Mouse (Mus musculus) small intestine, adult 2 months (tissue): ENCODE data around the gene Tmem50b. TPM values are rescaled to one million over a fixed set of nuclear protein-coding genes. Genes with fewer than 3 reads are reported as not detected.
"Not testable (repeated sequence)": the region's sequence is repeated elsewhere in the genome, so short reads cannot be mapped to it uniquely, and the experiment has no call there.

Experiments
- H3K27ac ChIP-seq: fragments of 200-500 bp; 2 replicates; pipeline ENCODE4 v1.5.1; 2012; ENCODE audit warnings: low read depth, low read length, control low read depth, inconsistent platforms; ENCODE audit not compliant: insufficient read depth
- H3K27me3 ChIP-seq: fragments of 200-500 bp; 2 replicates; pipeline ENCODE4 v1.6.1; 2012; ENCODE audit warnings: mild to moderate bottlenecking, moderate library complexity, low read length, inconsistent platforms; ENCODE audit not compliant: control insufficient read depth, insufficient read depth
- H3K36me3 ChIP-seq: fragments of 200-500 bp; 2 replicates; pipeline ENCODE4 v1.6.1; 2012; ENCODE audit warnings: mild to moderate bottlenecking, low read length, control low read depth, inconsistent platforms; ENCODE audit not compliant: control insufficient read depth, insufficient read depth
- H3K4me1 ChIP-seq: fragments of 200-500 bp; 2 replicates; pipeline ENCODE4 v1.6.1; 2012; ENCODE audit warnings: low read length, inconsistent platforms, mixed read lengths; ENCODE audit not compliant: control insufficient read depth, insufficient read depth, insufficient read length
- H3K4me3 ChIP-seq: fragments of 200-500 bp; 2 replicates; pipeline ENCODE4 v1.5.1; 2012; ENCODE audit warnings: low read depth, mild to moderate bottlenecking, control low read depth, inconsistent platforms, low read length, moderate library complexity
- CTCF ChIP-seq: fragments of 200-500 bp; IDR thresholded peaks from 2 replicates; pipeline ENCODE4 v1.5.1; 2012; ENCODE audit warnings: low read depth, mild to moderate bottlenecking, control low read depth, inconsistent platforms, low read length, moderate library complexity, mixed read lengths; ENCODE audit not compliant: insufficient replicate concordance, insufficient read length; ENCODE audit errors: extremely low read depth
- POLR2A ChIP-seq: fragments of 200-500 bp; IDR thresholded peaks from 2 replicates; pipeline ENCODE4 v1.6.1; 2012; ENCODE audit warnings: low read depth, mild to moderate bottlenecking, control low read depth, inconsistent platforms, low read length, moderate library complexity
- WGBS: fragments of 180-500 bp; shearing (Covaris S2); methylation state at CpG from one replicate; pipeline ENCODE4 v1.1.7; 2018; 5-methylcytosine and 5-hydroxymethylcytosine counted together
- polyA plus RNA-seq: library from polyadenylated mRNA; depleted of rRNA; stranded (reverse); fragments of >200 nt; gene quantifications from 2 replicates; pipeline ENCODE4 v1.2.3, GENCODE M21; 2012; rRNA removed

Tmem50b gene
- polyA plus RNA-seq = 18.4 and 20.0 TPM in 2 replicates

DNA sequence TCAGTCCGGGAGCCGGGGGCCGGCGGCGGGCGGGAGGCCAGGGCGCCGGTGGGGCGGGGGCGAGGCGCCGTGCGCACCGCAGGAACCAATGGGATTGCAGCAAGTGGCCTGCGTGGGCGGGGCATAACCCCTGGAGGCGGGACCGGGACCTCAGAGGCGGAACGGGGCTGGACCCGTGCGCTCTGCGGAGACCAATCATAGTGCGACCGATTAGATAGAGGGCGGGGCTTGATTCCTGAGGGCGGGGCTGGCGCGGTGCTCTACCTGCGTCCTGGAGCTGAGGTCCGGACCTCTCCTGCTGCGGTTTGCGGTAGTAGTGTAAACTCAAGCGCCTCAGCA is at the start of gene Tmem50b:
Gene Tmem50b (minus strand): TSS at position 129 of the 339 bp plus-strand sequence.
- WGBS = under 1% methylated on average over 34 of the region's 34 CpGs
- TF ChIP-seq CTCF = no peak
- TF ChIP-seq POLR2A = peak; percentile 80; the same call in 1 of the 2 replicates
- Histone ChIP-seq H3K4me3 (peak within 1 kb of the TSS; percentile 75), H3K27ac (peak within 1 kb of the TSS; percentile 47), H3K36me3 (0 out of 2 replicates have a peak, but pooled peaks cover 3% of the 10 kb centered on the region), H3K4me1 (peaks cover 9% of the 10 kb centered on the region), H3K27me3 (no peaks in the 10 kb centered on the region)

DNA sequence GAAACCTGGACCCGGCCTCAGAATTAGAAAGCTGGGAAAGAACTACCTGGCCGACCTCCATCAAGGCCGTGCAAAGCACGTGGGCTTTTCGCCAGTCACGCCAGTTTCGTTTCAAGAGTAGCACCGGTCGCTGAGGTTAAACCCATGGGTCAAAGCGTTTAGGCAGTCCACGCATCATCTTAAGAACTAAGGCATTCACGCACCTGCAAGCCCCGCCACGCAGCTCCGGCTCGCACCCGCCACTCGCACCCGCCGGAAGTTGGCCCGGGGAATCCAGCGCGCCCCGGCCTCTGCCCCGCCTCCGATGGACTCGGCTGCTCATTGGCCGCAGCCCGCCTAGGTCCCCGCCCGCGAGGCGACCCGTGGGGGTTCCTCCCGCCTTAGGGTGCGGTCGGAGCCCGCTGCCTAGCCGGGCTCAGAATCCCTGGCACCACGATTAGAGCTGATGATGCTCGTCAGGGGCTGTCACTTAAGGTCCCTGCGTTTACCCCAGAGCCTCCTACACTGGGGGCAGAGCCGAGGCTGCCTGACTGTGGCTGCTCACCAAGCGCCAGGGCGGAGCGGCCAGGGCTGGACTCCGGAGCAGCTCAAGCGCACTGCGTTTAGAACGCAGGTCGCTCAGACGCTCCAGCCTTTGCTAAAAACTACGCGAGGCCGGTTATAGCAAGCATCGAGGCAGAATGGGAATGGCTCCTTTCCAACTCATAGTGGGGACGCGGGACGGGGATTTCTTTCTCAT is 49.2 kb upstream of the Tmem50b start, which contains the start of gene Gart:
Gene Gart (minus strand): TSS at position 272 of the 739 bp plus-strand sequence.
- peaks cover 9% of the 10 kb centered on the region for H3K36me3 ChIP-seq
- H3K4me1 ChIP-seq = no peaks in the 10 kb centered on the region
- no peak for TF ChIP-seq CTCF
- peak; percentile 98 for TF ChIP-seq POLR2A
- WGBS = under 1% methylated on average over 59 of the region's 59 CpGs
- H3K4me3 ChIP-seq = peak within 1 kb of the TSS; percentile 88
- peak within 1 kb of the TSS; percentile 97 for H3K27ac ChIP-seq
- no peaks in the 10 kb centered on the region for H3K27me3 ChIP-seq

DNA sequence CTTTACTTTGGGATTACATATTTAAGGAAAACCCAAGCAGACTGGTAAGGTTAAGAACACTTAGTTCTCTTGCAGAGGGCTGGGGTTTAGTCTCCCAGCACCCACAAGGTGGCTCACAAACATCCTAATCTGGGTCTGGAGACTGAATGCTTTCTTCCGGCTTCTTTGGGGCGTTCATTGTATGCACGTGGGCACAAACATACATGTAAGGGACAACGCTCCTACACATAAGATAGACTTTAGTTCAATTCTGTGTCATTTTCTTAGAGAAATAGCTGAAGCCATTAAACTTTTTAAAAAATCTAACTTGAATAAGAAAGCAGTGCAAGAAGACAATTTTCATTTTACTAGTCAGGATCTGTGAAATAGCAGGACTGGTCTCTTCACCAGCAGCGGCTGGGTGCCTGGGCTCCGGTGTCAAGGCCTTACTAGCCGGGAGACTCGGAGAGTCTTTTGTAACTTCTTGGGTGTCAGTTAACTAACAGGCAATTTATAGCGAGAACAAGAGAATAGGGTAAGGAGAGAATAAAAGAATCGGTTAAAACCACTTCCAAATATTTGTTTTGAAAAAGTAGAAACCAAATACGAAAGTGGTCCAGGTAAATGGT is 48.5 kb upstream of the Tmem50b start:
- peak overlapping the region; percentile 18; the same call in 1 of the 2 replicates for H3K27ac ChIP-seq

DNA sequence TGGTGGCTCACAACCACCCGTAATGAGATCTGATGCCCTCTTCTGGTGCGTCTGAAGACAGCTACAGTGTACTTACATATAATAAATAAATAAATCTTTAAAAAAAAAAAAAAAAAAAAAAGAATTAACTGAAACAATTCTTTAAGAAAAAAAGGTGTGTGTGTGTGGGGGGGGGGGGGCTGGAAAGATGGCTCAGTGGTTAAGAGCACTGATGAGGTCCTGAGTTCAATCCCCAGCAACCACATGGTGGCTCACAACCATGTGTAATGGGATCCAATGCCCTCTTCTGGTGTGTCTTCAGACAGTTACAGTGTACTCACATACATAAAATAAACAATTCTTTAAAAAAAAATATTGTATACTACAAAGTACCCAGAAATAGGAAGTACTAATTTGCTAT is 47.8 kb upstream of the Tmem50b start:
- not testable (repeated sequence) for H3K27ac ChIP-seq, H3K27me3 ChIP-seq, H3K4me3 ChIP-seq, H3K4me1 ChIP-seq
- H3K36me3 ChIP-seq = peaks cover 14% of the 10 kb centered on the region
- WGBS = 25% methylated on average over 1 of the region's 2 CpGs

More for the DNA sequence above, 48.5 kb upstream of the Tmem50b start:
- 1% methylated on average over 11 of the region's 11 CpGs for WGBS
- Histone ChIP-seq H3K27me3 (no peaks in the 10 kb centered on the region), H3K4me3 (peak overlapping the region; percentile 70), H3K4me1 (no peaks in the 10 kb centered on the region), H3K36me3 (peaks cover 10% of the 10 kb centered on the region)
- TF ChIP-seq POLR2A = no peak
- TF ChIP-seq CTCF = no peak

DNA sequence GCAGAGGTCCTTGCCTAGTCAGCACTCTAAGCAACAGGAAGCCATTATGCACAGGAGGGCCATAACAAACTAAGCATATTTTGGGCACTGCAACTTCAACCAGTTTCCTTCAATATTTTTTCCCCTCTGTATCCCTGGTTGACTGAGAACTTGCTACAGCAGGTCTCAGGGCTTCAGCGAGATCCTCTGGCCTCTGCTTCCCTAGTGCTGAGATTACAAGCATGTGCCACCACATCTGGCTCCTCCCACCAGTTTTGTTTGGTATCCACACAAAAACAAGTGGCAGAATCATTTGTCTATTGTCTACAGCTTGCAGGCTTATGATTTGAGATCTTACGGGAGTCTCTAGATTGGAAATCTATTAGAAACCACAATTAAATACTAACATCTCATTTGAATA is 47.3 kb upstream of the Tmem50b start:
- H3K36me3 ChIP-seq = peaks cover 18% of the 10 kb centered on the region
- H3K4me1 ChIP-seq = no peaks in the 10 kb centered on the region
- WGBS = 74% methylated on average over 2 of the region's 2 CpGs
- H3K4me3 ChIP-seq = no peak overlapping the region
- H3K27me3 ChIP-seq = no peaks in the 10 kb centered on the region
- no peak for TF ChIP-seq POLR2A
- no peak for TF ChIP-seq CTCF
- no peak overlapping the region for H3K27ac ChIP-seq

DNA sequence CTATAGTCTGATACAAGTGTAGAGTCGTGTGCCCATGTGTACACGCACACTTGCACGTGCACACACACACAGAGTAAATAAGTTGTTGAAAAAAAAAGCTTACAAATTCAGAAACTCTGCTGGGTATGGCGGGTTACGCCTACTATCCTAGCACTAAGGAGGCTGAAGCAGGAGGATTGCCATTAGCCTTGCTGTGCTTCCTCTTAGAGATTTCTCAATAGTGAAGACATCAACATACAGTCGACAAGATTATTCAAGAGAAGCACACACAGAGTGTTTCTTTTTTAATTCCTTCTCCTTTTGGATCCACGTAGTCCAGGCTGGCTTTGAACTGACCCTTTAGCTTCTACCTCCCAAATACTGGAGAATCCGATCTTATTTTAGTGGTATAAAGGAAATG is 42.6 kb upstream of the Tmem50b start:
- no peaks in the 10 kb centered on the region for H3K27me3 ChIP-seq
- H3K4me1 ChIP-seq = no peaks in the 10 kb centered on the region
- no peak overlapping the region for H3K27ac ChIP-seq
- H3K36me3 ChIP-seq = peaks cover 45% of the 10 kb centered on the region
- no peak overlapping the region for H3K4me3 ChIP-seq
- WGBS = 92% methylated on average over 8 of the region's 8 CpGs
- no peak for TF ChIP-seq CTCF
- TF ChIP-seq POLR2A = no peak

DNA sequence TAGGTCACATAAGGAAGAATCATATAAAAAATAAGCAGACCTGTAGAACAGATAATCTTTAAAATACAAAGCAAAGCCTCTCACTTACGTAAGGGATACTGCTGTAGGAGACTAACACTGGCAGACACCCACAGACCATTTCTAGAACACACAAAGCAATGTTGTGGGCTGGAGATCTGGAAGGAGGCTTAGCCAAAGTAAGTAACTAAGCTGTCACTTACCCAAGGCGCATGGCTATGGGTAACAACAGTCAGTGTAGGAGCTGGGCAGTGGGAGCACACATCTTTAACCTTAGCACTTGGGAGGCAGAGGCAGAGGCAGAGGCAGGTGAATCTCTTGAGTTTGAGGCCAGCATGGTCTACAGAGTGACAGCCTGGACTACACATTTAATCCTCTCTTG is 42.0 kb upstream of the Tmem50b start:
- Histone ChIP-seq H3K36me3 (peaks cover 45% of the 10 kb centered on the region), H3K4me1 (no peaks in the 10 kb centered on the region), H3K27ac (no peak overlapping the region), H3K4me3 (no peak overlapping the region), H3K27me3 (no peaks in the 10 kb centered on the region)
- WGBS = 91% methylated on average over 2 of the region's 2 CpGs
- TF ChIP-seq POLR2A (no peak), CTCF (no peak)
